Mouse (Mus musculus) G1E (cell line): Measurements from ENCODE around the gene Ptprt.

Source experiments
- CTCF ChIP-seq: IDR thresholded peaks from 2 replicates; pipeline ENCODE4 v1.5.1; 2012; ENCODE audit warnings: low read depth, low read length, inconsistent platforms, mixed read lengths
- TAL1 ChIP-seq: conservative IDR thresholded peaks from 2 replicates; pipeline ENCODE4 v1.6.1; 2012; ENCODE audit warnings: low read depth, low read length, inconsistent platforms, mixed read lengths

GRCm38 (mm10) chr2:162322411-162322810 lies 338.5 kb downstream of the Ptprt start:
- TF ChIP-seq TAL1 = no peak
- TF ChIP-seq CTCF = no peak
